8 mouse cellular contexts compared by ENCODE assay signal in the genomic region with DNA sequence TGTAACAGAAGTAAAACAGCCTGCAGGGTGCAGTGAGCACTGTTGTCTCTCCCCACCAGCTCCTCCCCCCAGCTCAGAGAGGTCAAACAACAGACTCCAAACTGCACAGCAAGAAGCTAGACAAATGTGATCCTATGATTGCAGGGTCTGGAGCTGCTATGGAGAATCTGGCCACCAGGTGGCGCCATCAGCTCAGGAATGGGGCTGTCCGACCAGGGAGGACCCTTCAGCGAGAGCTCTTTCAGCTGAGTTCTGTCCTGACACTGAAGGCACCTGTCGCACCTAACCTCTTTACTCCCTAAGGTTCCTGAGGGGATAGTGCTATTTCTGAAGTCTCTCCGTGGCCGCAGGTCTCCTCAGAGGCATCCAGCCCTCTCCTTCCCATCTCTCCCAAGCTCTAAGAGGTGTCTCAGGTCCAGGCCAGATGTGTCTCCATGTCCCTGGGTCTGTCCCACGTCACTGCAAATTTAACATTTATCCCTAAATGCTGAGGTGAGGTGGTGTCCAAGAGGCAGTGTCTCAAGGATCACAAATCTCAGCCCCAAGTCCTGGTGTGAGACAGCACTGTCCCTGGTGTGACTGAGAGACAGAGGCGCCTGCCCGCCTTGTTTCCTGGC. TPM values are rescaled to one million over a fixed set of nuclear protein-coding genes. Genes with fewer than 3 reads are reported as not detected.
DNase-seq lines count a peak whose midpoint lies in the region; ATAC-seq and TF ChIP-seq lines count a peak whose summit lies in the region.

No protein-coding gene starts in this region.

- intact Hi-C loops in heart, adult 2 months (cut with DNase I), result loop anchor here (1.0 to 10.0 kb wide), 5 partner anchors 215 to 878 kb away; partner anchors contain the start of gene Ptpru

- TF ChIP-seq POLR2A in heart, adult 2 months (IDR thresholded peaks at IDR 0.05; ENCODE audit: insufficient read depth, low read depth, low read length), result no peak
- no peak for TF ChIP-seq POLR2A in limb, embryonic 14.5 days (IDR thresholded peaks at IDR 0.05; ENCODE audit: borderline replicate concordance, extremely low read depth, insufficient read depth, insufficient read length)

- no peaks in the 10 kb centered on the region for H3K79me2 ChIP-seq in C2C12 (ENCODE audit: control insufficient read depth, insufficient read depth)
- no peaks in the 10 kb centered on the region for H3K79me2 ChIP-seq in heart, adult 2 months (replicated peaks; ENCODE audit: control insufficient read depth, insufficient read depth, low read length)

- no peaks in the 10 kb centered on the region for H3K79me3 ChIP-seq in C2C12 (ENCODE audit: low read depth)

- H3ac ChIP-seq in C2C12 (ENCODE audit: control insufficient read depth, insufficient read length, low read depth), result no peak overlapping the region

- no peak overlapping the region for H3K4me2 ChIP-seq in embryonic facial prominence, embryonic 12.5 days (replicated peaks)
- no peak overlapping the region for H3K4me2 ChIP-seq in kidney, embryonic 15.5 days
- H3K4me2 ChIP-seq in limb, embryonic 14.5 days (replicated peaks; ENCODE audit: low read depth, low read length, severe bottlenecking), result no peak overlapping the region
- H3K4me2 ChIP-seq in stomach, embryonic 14.5 days (replicated peaks; ENCODE audit: low read depth, low read length), result no peak overlapping the region

- TF ChIP-seq EP300 in heart, adult 2 months (IDR thresholded peaks at IDR 0.05; ENCODE audit: insufficient read depth, low read depth, low read length), result peak; percentile 95

- no peak overlapping the region for H3K9ac ChIP-seq in embryonic facial prominence, embryonic 12.5 days
- no peak overlapping the region for H3K9ac ChIP-seq in heart, adult 2 months (ENCODE audit: low read depth, low read length)
- H3K9ac ChIP-seq in kidney, embryonic 15.5 days, result no peak overlapping the region
- H3K9ac ChIP-seq in limb, embryonic 14.5 days (ENCODE audit: low read depth, low read length, severe bottlenecking), result no peak overlapping the region
- H3K9ac ChIP-seq in stomach, embryonic 14.5 days (replicated peaks; ENCODE audit: low read depth, low read length), result no peak overlapping the region

- DNase-seq in adrenal gland, postnatal 36 days, result peak; percentile 87 to 88
- DNase-seq in heart, adult 2 months, result peak; percentile 70 to 91
- DNase-seq in limb, embryonic 14.5 days (ENCODE audit: low spot score), result peak; percentile 77
- peak; percentile 65 to 71 for DNase-seq in natural killer cell, adult 2 months (ENCODE audit: low spot score in 2 of 2)

- 30% methylated on average over 9 of the region's 9 CpGs for WGBS in embryonic facial prominence, embryonic 12.5 days
- WGBS in heart, adult 2 months, result 19% methylated on average over 9 of the region's 9 CpGs
- WGBS in kidney, embryonic 15.5 days, result 32% methylated on average over 9 of the region's 9 CpGs
- 26% methylated on average over 9 of the region's 9 CpGs for WGBS in limb, embryonic 14.5 days
- 25% methylated on average over 9 of the region's 9 CpGs for WGBS in stomach, embryonic 14.5 days

- H3K27me3 ChIP-seq in C2C12 (ENCODE audit: control insufficient read depth, insufficient read depth, insufficient read length), result peaks cover 46% of the 10 kb centered on the region
- H3K27me3 ChIP-seq in embryonic facial prominence, embryonic 12.5 days, result no peaks in the 10 kb centered on the region
- no peaks in the 10 kb centered on the region for H3K27me3 ChIP-seq in heart, adult 2 months (ENCODE audit: control insufficient read depth, insufficient read depth, low read length)
- no peaks in the 10 kb centered on the region for H3K27me3 ChIP-seq in kidney, embryonic 15.5 days
- no peaks in the 10 kb centered on the region for H3K27me3 ChIP-seq in limb, embryonic 14.5 days (ENCODE audit: control insufficient read depth, insufficient read depth, low read length)
- no peaks in the 10 kb centered on the region for H3K27me3 ChIP-seq in stomach, embryonic 14.5 days (ENCODE audit: control insufficient read depth, insufficient read depth, low read length)

- 0 out of 2 replicates have a peak, but pooled peaks have one; percentile 59 for ATAC-seq in embryonic facial prominence, embryonic 12.5 days (ENCODE audit: insufficient number of reproducible peaks, insufficient read depth, low FRiP score, low TSS enrichment)
- 0 out of 2 replicates have a peak, but pooled peaks have one; percentile 22 for ATAC-seq in kidney, embryonic 15.5 days (replicated peaks; ENCODE audit: low FRiP score)
- peak; percentile 74 for ATAC-seq in limb, embryonic 14.5 days (ENCODE audit: low FRiP score, low read depth)
- peak; percentile 37; the same call in 1 of the 2 replicates for ATAC-seq in stomach, embryonic 14.5 days (ENCODE audit: insufficient number of reproducible peaks, insufficient read depth, low FRiP score, low read depth)

- H3K4me3 ChIP-seq in C2C12 (ENCODE audit: insufficient read depth, poor library complexity, severe bottlenecking), result no peak overlapping the region
- H3K4me3 ChIP-seq in embryonic facial prominence, embryonic 12.5 days, result no peak overlapping the region
- no peak overlapping the region for H3K4me3 ChIP-seq in heart, adult 2 months
- no peak overlapping the region for H3K4me3 ChIP-seq in kidney, embryonic 15.5 days (replicated peaks)
- no peak overlapping the region for H3K4me3 ChIP-seq in limb, embryonic 14.5 days (replicated peaks; ENCODE audit: low read length)
- no peak overlapping the region for H3K4me3 ChIP-seq in stomach, embryonic 14.5 days (ENCODE audit: low read depth, low read length)

- H3K36me3 ChIP-seq in C2C12 (ENCODE audit: control insufficient read depth, insufficient read depth), result no peaks in the 10 kb centered on the region
- no peaks in the 10 kb centered on the region for H3K36me3 ChIP-seq in embryonic facial prominence, embryonic 12.5 days
- H3K36me3 ChIP-seq in heart, adult 2 months (ENCODE audit: control insufficient read depth, insufficient read depth, low read length), result no peaks in the 10 kb centered on the region
- no peaks in the 10 kb centered on the region for H3K36me3 ChIP-seq in kidney, embryonic 15.5 days
- no peaks in the 10 kb centered on the region for H3K36me3 ChIP-seq in limb, embryonic 14.5 days (ENCODE audit: control insufficient read depth, insufficient read depth, low read length)
- no peaks in the 10 kb centered on the region for H3K36me3 ChIP-seq in stomach, embryonic 14.5 days (ENCODE audit: control insufficient read depth, insufficient read depth, low read length)

- no peaks in the 10 kb centered on the region for H3K4me1 ChIP-seq in embryonic facial prominence, embryonic 12.5 days
- no peaks in the 10 kb centered on the region for H3K4me1 ChIP-seq in heart, adult 2 months (ENCODE audit: control insufficient read depth, insufficient read depth, low read length)
- H3K4me1 ChIP-seq in kidney, embryonic 15.5 days, result peaks cover 3% of the 10 kb centered on the region; the same call in 1 of the 2 replicates
- H3K4me1 ChIP-seq in limb, embryonic 14.5 days (ENCODE audit: control insufficient read depth, insufficient read depth, low read length), result no peaks in the 10 kb centered on the region
- H3K4me1 ChIP-seq in stomach, embryonic 14.5 days (ENCODE audit: control insufficient read depth, insufficient read depth, low read length), result no peaks in the 10 kb centered on the region

- TF ChIP-seq CTCF in C2C12 (IDR thresholded peaks at IDR 0.05; ENCODE audit: control insufficient read depth, insufficient read depth, insufficient read length), result peak; percentile 92
- TF ChIP-seq CTCF in heart, adult 2 months (IDR thresholded peaks at IDR 0.05), result peak; percentile 99

- no peaks in the 10 kb centered on the region for H3K9me3 ChIP-seq in embryonic facial prominence, embryonic 12.5 days
- H3K9me3 ChIP-seq in kidney, embryonic 15.5 days (replicated peaks), result no peaks in the 10 kb centered on the region
- H3K9me3 ChIP-seq in limb, embryonic 14.5 days (ENCODE audit: control insufficient read depth, low read length), result no peaks in the 10 kb centered on the region
- no peaks in the 10 kb centered on the region for H3K9me3 ChIP-seq in stomach, embryonic 14.5 days (ENCODE audit: control insufficient read depth, low read depth, low read length)

- no peak overlapping the region for H3K27ac ChIP-seq in embryonic facial prominence, embryonic 12.5 days
- H3K27ac ChIP-seq in heart, adult 2 months, result no peak overlapping the region
- H3K27ac ChIP-seq in kidney, embryonic 15.5 days, result no peak overlapping the region
- no peak overlapping the region for H3K27ac ChIP-seq in limb, embryonic 14.5 days (replicated peaks; ENCODE audit: low read depth, low read length)
- H3K27ac ChIP-seq in stomach, embryonic 14.5 days (ENCODE audit: low read length), result no peak overlapping the region

TF ChIP-seq in C2C12, 6 proteins besides CTCF, POLR2A, EP300 and RAD21 (continues in another document):
- no peak for TF ChIP-seq MAX (IDR thresholded peaks at IDR 0.05)
- no peak for TF ChIP-seq CEBPB (IDR thresholded peaks at IDR 0.05; ENCODE audit: low read depth)
- TF ChIP-seq USF1 (IDR thresholded peaks at IDR 0.05; ENCODE audit: low read depth), result no peak
- no peak for TF ChIP-seq FOSL1 (IDR thresholded peaks at IDR 0.05; ENCODE audit: insufficient read depth, low read length, poor library complexity, severe bottlenecking)
- TF ChIP-seq MYOG (IDR thresholded peaks at IDR 0.05; ENCODE audit: control insufficient read depth, extremely low read depth, insufficient read length), result no peak

RNA-seq across cellular contexts. Expression of gene Matn1, which starts 16.0 kb away (rescaled TPM):
- not detected for polyA plus RNA-seq in C2C12 (2012; fragmentation: generic; extraction: Trizol)
- total RNA-seq in adrenal gland, postnatal 36 days (2021), result not detected
- 4.2 and 7.0 TPM in 2 replicates for polyA plus RNA-seq in embryonic facial prominence, embryonic 12.5 days (2016; fragmentation: Nextera tagmentation; extraction: Ambion mirVana)
- not detected for total RNA-seq in heart, adult 2 months (2021)
- polyA plus RNA-seq in heart, adult 2 months (2012; rRNA removed), result 0.10 TPM in 1 of 2 replicates, not detected in the other
- 0.49 and 0.84 TPM in 2 replicates for polyA plus RNA-seq in kidney, embryonic 15.5 days (2015; fragmentation: Nextera tagmentation; extraction: Ambion mirVana)
- polyA plus RNA-seq in limb, embryonic 14.5 days (2012; rRNA removed), result 471 and 564 TPM in 2 replicates
- 87.5 and 113 TPM in 2 replicates for polyA plus RNA-seq in limb, embryonic 14.5 days (2014; fragmentation: Nextera tagmentation; extraction: Ambion mirVana)
- polyA plus RNA-seq in stomach, embryonic 14.5 days (2014; fragmentation: Nextera tagmentation; extraction: Ambion mirVana), result 0.12 and 0.21 TPM in 2 replicates

RNA-seq across cellular contexts. Expression of gene Laptm5, which starts 47.3 kb away (rescaled TPM):
- polyA plus RNA-seq in C2C12 (2012; fragmentation: generic; extraction: Trizol), result 0.08 TPM
- total RNA-seq in adrenal gland, postnatal 36 days (2021), result 10 to 100 TPM; 21.7 to 31.3 TPM
- 19.5 and 21.7 TPM in 2 replicates for polyA plus RNA-seq in embryonic facial prominence, embryonic 12.5 days (2016; fragmentation: Nextera tagmentation; extraction: Ambion mirVana)
- 10 to 100 TPM; 15.5 to 22.8 TPM for total RNA-seq in heart, adult 2 months (2021)
- polyA plus RNA-seq in heart, adult 2 months (2012; rRNA removed), result 44.1 and 59.4 TPM in 2 replicates
- 25.5 and 28.9 TPM in 2 replicates for polyA plus RNA-seq in kidney, embryonic 15.5 days (2015; fragmentation: Nextera tagmentation; extraction: Ambion mirVana)
- polyA plus RNA-seq in limb, embryonic 14.5 days (2012; rRNA removed), result 45.5 and 55.1 TPM in 2 replicates
- polyA plus RNA-seq in limb, embryonic 14.5 days (2014; fragmentation: Nextera tagmentation; extraction: Ambion mirVana), result 69.2 and 75.8 TPM in 2 replicates
- polyA plus RNA-seq in stomach, embryonic 14.5 days (2014; fragmentation: Nextera tagmentation; extraction: Ambion mirVana), result 49.4 and 50.9 TPM in 2 replicates

Comparison
In these comparisons a context has a peak if more than half of its experiments do, and no peak if none do; other contexts are left out.
1. ATAC-seq: peak in every context shown above with its lines; median percentile 74 in limb, embryonic 14.5 days; 59 in embryonic facial prominence, embryonic 12.5 days; 37 in stomach, embryonic 14.5 days; 22 in kidney, embryonic 15.5 days.
2. RNA of gene Matn1, which starts 16.0 kb away (polyA plus RNA-seq): 87.5 to 564 TPM in limb, embryonic 14.5 days; 4.2 to 7.0 TPM in embryonic facial prominence, embryonic 12.5 days, 0.49 to 0.84 TPM in kidney, embryonic 15.5 days, 0.12 to 0.21 TPM in stomach, embryonic 14.5 days, 0.10 TPM in heart, adult 2 months and not detected in C2C12 (single experiment); every median in the first group is over 10 times any median in the second.
3. RNA of gene Laptm5, which starts 47.3 kb away (polyA plus RNA-seq): 45.5 to 75.8 TPM in limb, embryonic 14.5 days, 44.1 to 59.4 TPM in heart, adult 2 months, 49.4 to 50.9 TPM in stomach, embryonic 14.5 days, 25.5 to 28.9 TPM in kidney, embryonic 15.5 days and 19.5 to 21.7 TPM in embryonic facial prominence, embryonic 12.5 days; 0.08 TPM in C2C12 (single experiment); every median in the first group is over 10 times any median in the second.
4. Peak in every context shown above with its lines, with median percentiles within 50 percentile points of each other: DNase-seq.